Mouse (Mus musculus) embryonic facial prominence, embryonic 12.5 days (tissue): ENCODE measurements around the gene Arl6ip4. TPM values are rescaled to one million over a fixed set of nuclear protein-coding genes. Genes with fewer than 3 reads are reported as not detected.

Experiments used
- ATAC-seq: fragments of 200-750 bp; cut with Nextera tagmentation; 2 replicates; pipeline ENCODE4 v1.8.0; 2017; ENCODE audit not compliant: insufficient number of reproducible peaks, insufficient read depth, low FRiP score, low TSS enrichment
- H3K27ac ChIP-seq: fragments of 300-500 bp; sonication (generic); 2 replicates; pipeline ENCODE4 v1.5.1; 2016; ENCODE audit warnings: mild to moderate bottlenecking
- H3K27me3 ChIP-seq: fragments of 300-500 bp; sonication (generic); 2 replicates; pipeline ENCODE4 v1.6.1; 2016; ENCODE audit warnings: mild to moderate bottlenecking, moderate library complexity
- H3K36me3 ChIP-seq: fragments of 300-500 bp; sonication (generic); 2 replicates; pipeline ENCODE4 v1.6.1; 2016; ENCODE audit warnings: mild to moderate bottlenecking
- H3K4me1 ChIP-seq: fragments of 300-500 bp; sonication (generic); 2 replicates; pipeline ENCODE4 v1.6.1; 2016
- H3K4me2 ChIP-seq: fragments of 300-500 bp; sonication (generic); replicated peaks from 2 replicates; pipeline ENCODE4 v1.6.1; 2016; ENCODE audit warnings: mild to moderate bottlenecking, moderate library complexity
- H3K4me3 ChIP-seq: fragments of 300-500 bp; sonication (generic); 2 replicates; pipeline ENCODE4 v1.5.1; 2016; ENCODE audit warnings: mild to moderate bottlenecking
- H3K9ac ChIP-seq: fragments of 300-500 bp; sonication (generic); 2 replicates; pipeline ENCODE4 v1.6.1; 2016; ENCODE audit warnings: mild to moderate bottlenecking, moderate library complexity
- H3K9me3 ChIP-seq: fragments of 300-500 bp; sonication (generic); 2 replicates; pipeline ENCODE4 v1.6.1; 2016; ENCODE audit warnings: mild to moderate bottlenecking, moderate library complexity
- WGBS: fragments of 180-500 bp; shearing (Covaris S2); methylation state at CpG from one replicate; pipeline ENCODE4 v1.1.7; 2016; 5-methylcytosine and 5-hydroxymethylcytosine counted together
- polyA plus RNA-seq: library from polyadenylated mRNA; unstranded; fragments of >200 nt; fragmentation: Nextera tagmentation; extraction: Ambion mirVana; gene quantifications from 2 replicates; pipeline ENCODE4 v1.2.1, GENCODE M21; 2016

The Arl6ip4 gene
- polyA plus RNA-seq, 1 experiment from 2014 or later, result 113 TPM

DNA sequence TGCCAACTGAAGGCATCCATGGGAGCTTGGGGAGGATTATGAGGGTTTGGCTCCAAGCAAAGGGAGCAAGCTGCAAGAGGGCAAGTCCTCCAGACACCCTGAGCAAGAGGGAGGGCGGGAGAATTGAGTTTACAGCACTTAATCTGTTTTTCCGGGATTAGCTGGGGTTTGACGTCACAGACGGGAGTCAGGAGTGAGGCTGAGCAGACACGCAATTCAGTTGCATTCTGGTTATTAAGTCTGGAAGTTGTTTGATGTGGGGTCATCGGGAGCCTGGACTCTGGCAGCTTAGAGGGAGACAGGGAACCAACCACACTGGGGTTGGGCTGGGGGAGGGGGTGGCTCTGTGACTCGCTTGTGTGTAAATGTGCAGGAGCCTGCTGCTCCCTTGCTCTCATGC is 43.6 kb downstream of the Arl6ip4 start:
- no peaks in the 10 kb centered on the region for H3K9me3 ChIP-seq
- no peak overlapping the region for H3K4me2 ChIP-seq
- no peak overlapping the region for H3K27ac ChIP-seq
- H3K27me3 ChIP-seq, result no peaks in the 10 kb centered on the region
- H3K4me1 ChIP-seq, result peaks cover 22% of the 10 kb centered on the region
- no peak for ATAC-seq
- no peak overlapping the region for H3K4me3 ChIP-seq
- no peaks in the 10 kb centered on the region for H3K36me3 ChIP-seq
- WGBS, result 25% methylated on average over 7 of the region's 7 CpGs
- no peak overlapping the region for H3K9ac ChIP-seq

DNA sequence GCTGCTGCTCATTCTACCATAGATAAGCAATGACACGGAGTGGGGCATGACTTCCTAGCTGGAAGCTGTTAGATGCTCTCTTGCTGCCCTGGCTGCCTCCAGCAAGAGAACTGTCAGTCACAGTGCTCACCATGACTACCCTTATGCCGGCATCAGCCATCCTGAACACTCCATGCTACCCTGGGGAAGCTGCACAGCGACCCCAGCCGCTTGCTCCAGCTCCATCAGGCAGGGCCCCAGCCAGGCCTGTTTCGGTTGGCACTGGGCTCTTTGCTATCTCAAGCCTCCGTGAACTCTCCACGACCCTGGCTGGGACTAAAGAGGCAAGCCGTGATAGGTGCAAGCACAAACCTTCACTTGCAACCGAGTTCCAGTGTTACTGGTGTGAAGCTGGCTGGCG is 45.9 kb downstream of the Arl6ip4 start:
- 60% methylated on average over 10 of the region's 10 CpGs for WGBS
- Histone ChIP-seq H3K27me3 (no peaks in the 10 kb centered on the region), H3K27ac (no peak overlapping the region)

DNA sequence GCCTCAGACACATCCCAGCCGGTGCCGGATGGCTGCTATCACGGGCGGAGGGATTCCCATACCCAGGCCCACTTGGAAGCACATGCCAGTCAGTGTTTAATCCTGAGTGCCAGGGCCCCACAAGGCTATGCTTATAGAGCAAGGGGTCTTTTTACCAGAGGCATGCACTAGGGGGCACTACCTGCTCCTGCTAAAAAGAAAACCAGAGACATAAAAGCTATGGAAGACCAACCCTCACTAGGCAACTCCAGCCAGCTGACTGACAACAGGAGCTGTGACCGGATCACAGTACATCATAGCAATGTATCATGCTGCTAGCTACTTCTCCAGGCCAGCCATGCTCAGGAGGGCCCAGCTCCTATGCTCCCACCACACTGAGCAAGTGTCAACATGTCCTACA is 46.7 kb downstream of the Arl6ip4 start:
- no peak for ATAC-seq
- no peak overlapping the region for H3K4me3 ChIP-seq
- no peak overlapping the region for H3K27ac ChIP-seq
- H3K4me1 ChIP-seq, result peaks cover 52% of the 10 kb centered on the region
- H3K9ac ChIP-seq, result no peak overlapping the region
- no peaks in the 10 kb centered on the region for H3K9me3 ChIP-seq
- no peak overlapping the region for H3K4me2 ChIP-seq
- WGBS, result 66% methylated on average over 5 of the region's 5 CpGs
- H3K36me3 ChIP-seq, result no peaks in the 10 kb centered on the region
- no peaks in the 10 kb centered on the region for H3K27me3 ChIP-seq

More for the DNA sequence above, 45.9 kb downstream of the Arl6ip4 start:
- Histone ChIP-seq H3K4me2 (no peak overlapping the region), H3K4me3 (no peak overlapping the region), H3K9ac (no peak overlapping the region), H3K36me3 (no peaks in the 10 kb centered on the region), H3K9me3 (no peaks in the 10 kb centered on the region), H3K4me1 (peaks cover 45% of the 10 kb centered on the region)
- ATAC-seq, result no peak

DNA sequence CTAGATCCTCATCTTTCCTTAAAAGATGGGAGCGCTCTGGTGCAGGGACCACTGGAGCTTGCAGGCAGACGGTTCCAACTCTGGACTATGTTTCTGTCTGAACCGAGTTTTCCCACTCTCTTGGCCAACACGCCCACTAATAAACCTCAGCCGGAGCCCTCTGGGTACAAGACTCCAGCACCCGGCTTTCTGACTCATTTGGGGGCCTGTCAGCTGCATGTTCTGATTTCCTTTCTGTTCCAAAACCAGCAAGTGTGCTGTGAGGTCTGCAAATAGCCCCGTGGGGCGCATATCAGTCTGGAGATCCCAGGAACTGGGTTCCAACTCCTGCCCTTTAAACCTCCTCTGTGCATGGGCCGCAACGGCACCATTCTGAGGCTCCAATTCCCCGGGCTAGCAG is 47.6 kb downstream of the Arl6ip4 start:
- Histone ChIP-seq H3K4me1 (peaks cover 57% of the 10 kb centered on the region), H3K27me3 (no peaks in the 10 kb centered on the region), H3K27ac (no peak overlapping the region), H3K4me3 (no peak overlapping the region), H3K36me3 (no peaks in the 10 kb centered on the region), H3K9me3 (no peaks in the 10 kb centered on the region), H3K4me2 (no peak overlapping the region), H3K9ac (no peak overlapping the region)
- WGBS, result 78% methylated on average over 11 of the region's 11 CpGs
- ATAC-seq, result no peak

DNA sequence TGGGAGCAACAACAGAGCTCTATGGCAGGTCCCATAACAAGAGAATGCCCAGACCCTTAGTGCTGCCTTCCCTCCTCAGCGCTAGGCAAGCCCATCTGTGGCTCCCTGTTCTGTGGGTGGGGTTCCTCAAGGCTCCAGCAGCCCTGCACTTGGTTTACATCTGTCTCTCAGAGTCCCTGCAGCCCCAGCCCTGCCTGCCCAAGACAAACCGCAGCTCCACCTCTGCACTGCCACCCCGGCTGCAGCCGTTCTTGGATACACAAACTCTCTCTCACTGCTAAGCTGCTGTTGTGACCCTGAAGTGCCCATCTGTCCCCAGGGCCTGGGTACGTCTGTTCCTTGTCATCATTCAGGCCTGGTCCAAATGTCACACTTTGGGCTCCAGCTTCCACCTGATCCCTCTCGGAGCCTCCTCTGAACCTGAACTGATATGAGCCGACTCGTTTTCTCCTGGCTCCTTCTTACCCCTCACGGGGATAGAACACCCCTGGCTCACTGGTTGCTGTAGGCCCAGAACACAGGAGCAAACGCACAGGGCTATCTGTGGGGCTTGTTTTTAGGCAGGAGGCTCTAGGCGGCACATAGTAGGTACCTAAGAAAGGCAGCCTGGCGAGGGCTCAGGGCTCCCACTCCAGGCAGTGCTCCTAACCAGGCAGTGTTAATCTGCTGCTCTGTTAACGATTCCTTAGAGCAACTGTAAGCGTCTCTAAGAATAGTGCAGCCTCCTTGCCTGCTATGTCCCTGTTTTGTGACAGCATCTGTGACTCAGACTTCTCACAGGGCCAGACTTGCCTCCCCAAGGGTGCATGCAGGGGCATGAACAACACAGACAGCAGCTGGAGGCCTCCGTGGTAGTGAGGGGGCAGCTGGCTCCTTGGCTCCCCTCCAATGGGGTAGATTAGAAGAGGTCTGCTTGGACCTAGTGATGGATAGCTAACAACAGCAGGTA is 50.0 kb downstream of the Arl6ip4 start:
- Histone ChIP-seq H3K36me3 (no peaks in the 10 kb centered on the region), H3K27ac (peak overlapping the region; percentile 48), H3K27me3 (no peaks in the 10 kb centered on the region), H3K4me2 (no peak overlapping the region), H3K9ac (no peak overlapping the region), H3K9me3 (no peaks in the 10 kb centered on the region), H3K4me3 (no peak overlapping the region), H3K4me1 (peaks cover 46% of the 10 kb centered on the region)
- ATAC-seq, result no peak
- 44% methylated on average over 15 of the region's 15 CpGs for WGBS

DNA sequence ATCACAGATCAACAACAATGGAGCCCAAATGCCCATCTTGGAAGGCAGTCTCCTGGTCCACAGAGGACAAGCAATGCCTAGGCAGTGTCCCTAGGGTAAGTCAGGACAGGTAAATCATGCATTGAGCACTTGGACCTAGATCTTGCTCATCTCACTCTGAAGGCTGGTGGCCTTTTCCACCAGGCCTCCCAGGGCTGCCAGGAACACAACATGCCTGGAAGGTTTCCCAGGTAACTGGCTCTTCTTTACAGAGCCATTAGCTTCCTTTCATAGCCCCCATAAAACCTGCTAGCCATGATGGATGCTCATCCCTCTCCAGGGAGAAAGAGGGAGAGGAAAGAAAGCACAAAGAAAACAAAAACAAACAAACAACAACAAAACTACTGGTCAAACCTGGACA is 50.9 kb downstream of the Arl6ip4 start:
- Histone ChIP-seq H3K36me3 (no peaks in the 10 kb centered on the region), H3K4me3 (no peak overlapping the region), H3K4me1 (peaks cover 46% of the 10 kb centered on the region), H3K27ac (no peak overlapping the region), H3K9me3 (no peaks in the 10 kb centered on the region), H3K27me3 (no peaks in the 10 kb centered on the region), H3K4me2 (no peak overlapping the region), H3K9ac (no peak overlapping the region)
- ATAC-seq, result no peak

DNA sequence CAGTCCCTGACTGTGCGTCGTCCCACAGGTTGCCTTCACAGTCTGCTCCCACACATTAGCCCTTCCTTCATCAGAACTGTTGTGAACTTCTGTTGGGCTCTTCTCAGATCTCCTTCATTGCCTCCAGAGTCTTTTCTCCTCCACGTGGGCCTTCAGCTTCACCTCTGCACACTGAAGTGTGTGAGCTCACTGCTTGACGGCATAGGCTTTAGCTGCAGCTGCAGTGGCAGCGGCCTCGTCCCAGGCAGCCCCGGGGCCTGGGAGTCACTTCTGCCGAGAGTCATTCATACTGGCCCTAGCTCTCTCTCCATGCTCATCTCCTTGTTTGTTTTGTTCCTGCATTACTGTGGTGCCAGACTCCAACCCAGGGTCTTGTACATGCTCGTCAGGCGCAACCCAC is 51.7 kb downstream of the Arl6ip4 start:
- no peak for ATAC-seq
- no peak overlapping the region for H3K27ac ChIP-seq
- no peak overlapping the region for H3K4me2 ChIP-seq
- no peaks in the 10 kb centered on the region for H3K36me3 ChIP-seq
- H3K27me3 ChIP-seq, result no peaks in the 10 kb centered on the region
- H3K4me1 ChIP-seq, result peaks cover 46% of the 10 kb centered on the region
- no peaks in the 10 kb centered on the region for H3K9me3 ChIP-seq
- H3K9ac ChIP-seq, result no peak overlapping the region
- WGBS, result 63% methylated on average over 10 of the region's 10 CpGs
- no peak overlapping the region for H3K4me3 ChIP-seq

Other genes with a start within 250 kb of the Arl6ip4 start
- 0.24 and 0.26 TPM in 2 replicates for gene Hcar1, start 236.1 kb upstream of the Arl6ip4 start, polyA plus RNA-seq
- 162 and 169 TPM in 2 replicates for gene Denr, start 208.9 kb upstream of the Arl6ip4 start, polyA plus RNA-seq
- gene Gm43518, start 188.7 kb upstream of the Arl6ip4 start, polyA plus RNA-seq, result 2.8 and 5.4 TPM in 2 replicates
- gene Ccdc62, start 185.4 kb upstream of the Arl6ip4 start, polyA plus RNA-seq, result 7.1 and 7.8 TPM in 2 replicates
- gene Hip1r, start 142.5 kb upstream of the Arl6ip4 start, polyA plus RNA-seq, result 10.0 and 11.4 TPM in 2 replicates
- gene Vps37b, start 83.8 kb upstream of the Arl6ip4 start, polyA plus RNA-seq, result 42.5 and 42.8 TPM in 2 replicates
- 1.3 and 1.9 TPM in 2 replicates for gene Abcb9, start 20.3 kb upstream of the Arl6ip4 start, polyA plus RNA-seq
- 19.2 and 21.0 TPM in 2 replicates for gene Ogfod2, start 3.8 kb upstream of the Arl6ip4 start, polyA plus RNA-seq
- 4.4 and 4.8 TPM in 2 replicates for gene Pitpnm2, start 133.7 kb downstream of the Arl6ip4 start, polyA plus RNA-seq
- 15.3 and 17.0 TPM in 2 replicates for gene Mphosph9, start 211.9 kb downstream of the Arl6ip4 start, polyA plus RNA-seq
- gene 2810006K23Rik, start 212.0 kb downstream of the Arl6ip4 start, polyA plus RNA-seq, result 17.2 and 18.1 TPM in 2 replicates
- gene Cdk2ap1, start 247.0 kb downstream of the Arl6ip4 start, polyA plus RNA-seq, result 82.6 and 143 TPM in 2 replicates